Mouse (Mus musculus) olfactory bulb, adult 2 months (tissue): ENCODE results near the gene Gmds.

ENCODE experiments used
- CTCF ChIP-seq: fragments of 200-500 bp; IDR thresholded peaks from 2 replicates; pipeline ENCODE4 v1.5.1; 2012; ENCODE audit warnings: low read depth, mild to moderate bottlenecking, low read length, moderate library complexity; ENCODE audit not compliant: insufficient read depth
- POLR2A ChIP-seq: fragments of 200-500 bp; IDR thresholded peaks from 2 replicates; pipeline ENCODE4 v1.6.1; 2012; ENCODE audit warnings: mild to moderate bottlenecking, low read depth, low read length, moderate library complexity; ENCODE audit not compliant: insufficient read depth

- TF ChIP-seq CTCF, result no peak
- no peak for TF ChIP-seq POLR2A
Measured at GRCm38 (mm10) chr13:32145916-32146315, 192.6 kb downstream of the Gmds start.
